Mouse (Mus musculus) kidney, adult 2 months (tissue): ENCODE results near the gene Zfp462.

Source experiments
- CTCF ChIP-seq: fragments of 200-500 bp; conservative IDR thresholded peaks from 2 replicates; pipeline ENCODE4 v1.5.1; 2011; ENCODE audit warnings: low read depth, mild to moderate bottlenecking, control low read depth, low read length, moderate library complexity, mixed read lengths; ENCODE audit not compliant: insufficient read depth, insufficient read length
- POLR2A ChIP-seq: fragments of 200-500 bp; IDR thresholded peaks from one replicate; pipeline ENCODE4 v1.6.1; 2011; ENCODE audit warnings: low read depth, low read length, control low read depth

- TF ChIP-seq POLR2A, result no peak
- TF ChIP-seq CTCF, result no peak
Measured at GRCm38 (mm10) chr4:54999556-54999955, 54.7 kb downstream of the Zfp462 start.
